Mouse (Mus musculus): ENCODE data around the gene Gm29427. TPM values are rescaled to one million over a fixed set of nuclear protein-coding genes. Genes with fewer than 3 reads are reported as not detected.

The Gm29427 gene
- polyA plus RNA-seq (2015; fragmentation: Nextera tagmentation; extraction: Ambion mirVana): not detected in 2 replicates

GRCm38 (mm10) chr1:130715561-130716217 is at the start of gene Gm29427:
Gene Gm29427, minus strand, starts transcription at chr1:130715799.

DNA sequence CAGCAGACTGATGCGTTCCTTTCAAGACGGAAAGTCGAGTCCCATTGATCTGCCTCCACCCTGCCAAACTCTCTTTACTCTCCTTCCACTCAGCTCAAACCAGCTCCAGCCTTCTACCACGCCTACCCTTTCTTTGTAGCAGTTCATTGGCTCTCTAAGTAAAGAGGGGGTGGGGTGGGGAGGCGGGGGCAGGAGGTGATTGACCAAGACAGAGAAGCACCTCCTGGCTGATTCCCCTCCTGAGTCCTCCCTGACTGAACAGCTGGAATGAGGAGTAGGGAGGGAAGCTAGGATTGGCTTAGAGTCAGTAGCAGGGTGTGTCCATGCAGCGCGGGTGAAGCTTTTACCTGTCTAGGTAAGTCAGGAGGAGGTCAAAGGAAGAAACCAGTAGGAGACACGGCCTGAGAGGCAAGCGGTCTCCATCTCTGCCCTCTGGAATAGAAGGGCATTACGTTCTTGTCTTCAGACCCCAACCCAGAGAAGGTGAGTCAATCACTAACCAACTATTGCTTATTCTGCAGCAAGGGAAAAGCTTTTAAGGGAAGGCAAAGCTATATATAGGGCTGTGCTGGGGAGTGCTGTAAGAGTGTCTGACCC is 16.2 kb upstream of the Gm29427 start, which contains the start of gene AA986860:
AA986860 (plus strand) TSS at position 236 of the 597 bp plus-strand sequence.

GRCm38 (mm10) chr1:130729153-130729552 is 13.6 kb upstream of the Gm29427 start, which contains the start of gene Pfkfb2:
Gene Pfkfb2, minus strand, starts transcription at chr1:130729253.

DNA sequence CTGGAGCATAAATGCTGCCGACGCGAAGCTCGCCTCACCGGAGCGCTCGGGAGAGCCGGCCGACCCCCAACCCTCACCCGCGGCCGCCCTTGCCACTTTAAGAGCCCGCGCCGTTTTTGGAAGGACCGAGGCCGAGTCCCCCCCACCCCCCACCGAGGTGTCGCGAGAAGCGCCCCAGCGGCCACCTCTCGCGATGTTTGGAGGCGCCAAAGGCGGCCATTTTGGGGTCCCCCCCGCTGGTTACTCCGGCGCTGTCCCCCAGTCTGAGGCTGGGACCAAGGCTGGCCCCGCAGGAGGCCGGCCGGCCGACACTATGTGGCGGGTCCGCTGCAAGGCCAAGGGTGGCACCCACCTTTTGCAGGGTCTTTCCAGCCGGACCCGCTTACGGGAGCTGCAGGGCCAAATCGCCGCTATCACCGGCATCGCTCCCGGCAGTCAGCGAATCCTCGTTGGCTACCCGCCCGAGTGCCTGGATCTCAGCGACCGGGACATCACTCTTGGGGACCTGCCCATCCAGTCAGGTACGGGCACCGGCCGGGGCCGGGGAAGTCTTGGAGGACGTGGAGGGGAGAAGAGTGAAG is 1.8 kb upstream of the Gm29427 start, which contains the start of gene Yod1:
Yod1 (plus strand) TSS at position 37 of the 581 bp plus-strand sequence.

GRCm38 (mm10) chr1:130661454-130661853 is 54.1 kb downstream of the Gm29427 start, which contains the start of gene C4bp:
Gene C4bp, minus strand, starts transcription at chr1:130661632.

DNA sequence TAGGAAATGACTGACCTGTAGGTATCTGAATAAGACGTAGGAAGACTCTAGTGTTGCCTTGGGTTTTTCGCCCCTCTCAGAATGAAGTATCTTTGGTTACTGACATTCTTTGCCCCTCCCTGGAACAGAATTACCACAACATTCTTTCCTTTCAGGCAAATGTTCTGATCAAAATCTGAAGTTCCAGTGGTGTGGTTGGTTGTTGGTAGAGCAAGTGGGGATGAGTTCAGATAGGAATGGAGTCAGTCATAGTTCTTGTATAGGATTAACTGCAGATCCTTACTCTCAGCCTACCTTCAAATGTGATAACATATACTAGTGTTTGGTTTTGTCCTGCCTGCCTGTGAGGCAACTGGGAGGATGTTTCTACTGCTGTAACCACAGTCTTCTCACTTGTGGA is 86.1 kb downstream of the Gm29427 start, which contains the start of gene Zp3r:
Zp3r (minus strand) TSS at position 101 of the 400 bp plus-strand sequence.

Other genes starting within 250 kb of the Gm29427 start
- not detected in 2 replicates for gene Zp3r, start 86.2 kb downstream of the Gm29427 start, polyA plus RNA-seq (2015; fragmentation: Nextera tagmentation; extraction: Ambion mirVana)
- 0.08 and 0.23 TPM in 2 replicates for gene C4bp, start 54.2 kb downstream of the Gm29427 start, polyA plus RNA-seq (2015; fragmentation: Nextera tagmentation; extraction: Ambion mirVana)
- gene Yod1, start 1.5 kb upstream of the Gm29427 start, polyA plus RNA-seq (2015; fragmentation: Nextera tagmentation; extraction: Ambion mirVana): 29.8 and 33.8 TPM in 2 replicates
- gene Pfkfb2, start 13.5 kb upstream of the Gm29427 start, polyA plus RNA-seq (2015; fragmentation: Nextera tagmentation; extraction: Ambion mirVana): 4.0 and 4.6 TPM in 2 replicates
- gene AA986860, start 16.2 kb upstream of the Gm29427 start, polyA plus RNA-seq (2015; fragmentation: Nextera tagmentation; extraction: Ambion mirVana): 2.8 and 3.0 TPM in 2 replicates
- gene Fcamr, start 85.1 kb upstream of the Gm29427 start, polyA plus RNA-seq (2015; fragmentation: Nextera tagmentation; extraction: Ambion mirVana): not detected in 2 replicates
- gene Pigr, start 110.9 kb upstream of the Gm29427 start, polyA plus RNA-seq (2015; fragmentation: Nextera tagmentation; extraction: Ambion mirVana): 0.04 TPM in 1 of 2 replicates, not detected in the other
- gene Fcmr, start 149.9 kb upstream of the Gm29427 start, polyA plus RNA-seq (2015; fragmentation: Nextera tagmentation; extraction: Ambion mirVana): 3.4 and 3.6 TPM in 2 replicates
- gene Il24, start 171.7 kb upstream of the Gm29427 start, polyA plus RNA-seq (2015; fragmentation: Nextera tagmentation; extraction: Ambion mirVana): not detected in 2 replicates
- not detected in 2 replicates for gene Il20, start 195.7 kb upstream of the Gm29427 start, polyA plus RNA-seq (2015; fragmentation: Nextera tagmentation; extraction: Ambion mirVana)
- gene Il19, start 224.3 kb upstream of the Gm29427 start, polyA plus RNA-seq (2015; fragmentation: Nextera tagmentation; extraction: Ambion mirVana): not detected in 2 replicates

Data from spleen, postnatal 0 days (tissue).